Mouse (Mus musculus): ENCODE results near the gene Ciao2b. TPM values are rescaled to one million over a fixed set of nuclear protein-coding genes. Genes with fewer than 3 reads are reported as not detected.
"Not testable (repeated sequence)": the region's sequence is repeated elsewhere in the genome, so short reads cannot be mapped to it uniquely, and the experiment has no call there.

Ciao2b gene
- polyA plus RNA-seq (2015; fragmentation: Nextera tagmentation; extraction: Ambion mirVana): 64.9 and 65.0 TPM in 2 replicates

GRCm38 (mm10) chr8:104641426-104642323 is at the start of gene Ciao2b:
Gene Ciao2b (minus strand): TSS chr8:104641965.
- Histone ChIP-seq H3K9me3 (replicated peaks) (no peaks in the 10 kb centered on the region), H3K36me3 (peaks cover 28% of the 10 kb centered on the region), H3K27me3 (no peaks in the 10 kb centered on the region), H3K4me1 (replicated peaks) (peaks cover 34% of the 10 kb centered on the region), H3K4me2 (peak within 1 kb of the TSS; percentile 87), H3K9ac (peak within 1 kb of the TSS; percentile 85), H3K4me3 (replicated peaks) (peak within 1 kb of the TSS; percentile 91), H3K27ac (peak within 1 kb of the TSS; percentile 69)
- under 1% methylated on average over 66 of the region's 66 CpGs for WGBS (ENCODE audit: insufficient replicate concordance)
- DNase-seq (peak; percentile 80), ATAC-seq (ENCODE audit: low read depth) (peak; percentile 95)

GRCm38 (mm10) chr8:104688433-104688832 is 46.7 kb upstream of the Ciao2b start:
- DNase-seq: no peak
- H3K27me3 ChIP-seq: no peaks in the 10 kb centered on the region
- ATAC-seq (ENCODE audit: low read depth): no peak
- no peak overlapping the region for H3K27ac ChIP-seq
- no peaks in the 10 kb centered on the region for H3K9me3 ChIP-seq (replicated peaks)
- H3K4me1 ChIP-seq (replicated peaks): no peaks in the 10 kb centered on the region
- no peak overlapping the region for H3K9ac ChIP-seq
- H3K36me3 ChIP-seq: no peaks in the 10 kb centered on the region
- H3K4me3 ChIP-seq (replicated peaks): no peak overlapping the region
- no peak overlapping the region for H3K4me2 ChIP-seq
- WGBS (ENCODE audit: insufficient replicate concordance): 39% methylated on average over 4 of the region's 4 CpGs

GRCm38 (mm10) chr8:104655614-104656013 is 13.8 kb upstream of the Ciao2b start:
- no peak overlapping the region for H3K27ac ChIP-seq
- H3K4me3 ChIP-seq (replicated peaks): no peak overlapping the region
- no peak overlapping the region for H3K4me2 ChIP-seq
- H3K36me3 ChIP-seq: no peaks in the 10 kb centered on the region
- no peak overlapping the region for H3K9ac ChIP-seq
- no peak for ATAC-seq (ENCODE audit: low read depth)
- DNase-seq: no peak
- no peaks in the 10 kb centered on the region for H3K4me1 ChIP-seq (replicated peaks)
- no peaks in the 10 kb centered on the region for H3K9me3 ChIP-seq (replicated peaks)
- WGBS (ENCODE audit: insufficient replicate concordance): 63% methylated on average over 4 of the region's 4 CpGs
- no peaks in the 10 kb centered on the region for H3K27me3 ChIP-seq

GRCm38 (mm10) chr8:104654984-104655383 is 13.2 kb upstream of the Ciao2b start:
- 0 out of 2 replicates have a peak, but pooled peaks have one; percentile 34 for ATAC-seq (ENCODE audit: low read depth)

GRCm38 (mm10) chr8:104644187-104644586 is 2.4 kb upstream of the Ciao2b start:
- not testable (repeated sequence) for ATAC-seq (ENCODE audit: low read depth); H3K9me3 ChIP-seq (replicated peaks); DNase-seq; H3K9ac ChIP-seq; H3K27me3 ChIP-seq; H3K4me3 ChIP-seq (replicated peaks); H3K4me2 ChIP-seq; H3K27ac ChIP-seq
- 44% methylated on average over 3 of the region's 3 CpGs for WGBS (ENCODE audit: insufficient replicate concordance)
- Histone ChIP-seq H3K4me1 (replicated peaks) (peaks cover 25% of the 10 kb centered on the region), H3K36me3 (peaks cover 10% of the 10 kb centered on the region; the same call in 1 of the 2 replicates)

More at GRCm38 (mm10) chr8:104654984-104655383, 13.2 kb upstream of the Ciao2b start:
- Histone ChIP-seq H3K4me2 (no peak overlapping the region), H3K27me3 (no peaks in the 10 kb centered on the region), H3K4me1 (replicated peaks) (no peaks in the 10 kb centered on the region), H3K4me3 (replicated peaks) (no peak overlapping the region), H3K36me3 (no peaks in the 10 kb centered on the region), H3K9me3 (replicated peaks) (no peaks in the 10 kb centered on the region), H3K27ac (no peak overlapping the region), H3K9ac (no peak overlapping the region)
- peak; percentile 32 for DNase-seq
- 3% methylated on average over 3 of the region's 3 CpGs for WGBS (ENCODE audit: insufficient replicate concordance)

- no peak for ATAC-seq (ENCODE audit: low read depth)
- WGBS (ENCODE audit: insufficient replicate concordance): 77% methylated on average over 6 of the region's 6 CpGs
Measured at GRCm38 (mm10) chr8:104642324-104642654, 524 bp upstream of the Ciao2b start.

GRCm38 (mm10) chr8:104640831-104641370 is 864 bp downstream of the Ciao2b start:
- H3K27ac ChIP-seq: peak overlapping the region; percentile 69
- H3K4me3 ChIP-seq (replicated peaks): peak overlapping the region; percentile 91
- H3K27me3 ChIP-seq: no peaks in the 10 kb centered on the region
- DNase-seq (no peak), ATAC-seq (ENCODE audit: low read depth) (0 out of 2 replicates have a peak, but pooled peaks have one; percentile 3)
- peaks cover 34% of the 10 kb centered on the region for H3K4me1 ChIP-seq (replicated peaks)
- 8% methylated on average over 25 of the region's 25 CpGs for WGBS (ENCODE audit: insufficient replicate concordance)
- no peaks in the 10 kb centered on the region for H3K9me3 ChIP-seq (replicated peaks)
- peaks cover 28% of the 10 kb centered on the region for H3K36me3 ChIP-seq
- peak overlapping the region; percentile 85 for H3K9ac ChIP-seq
- H3K4me2 ChIP-seq: peak overlapping the region; percentile 87

More at GRCm38 (mm10) chr8:104642324-104642654, 524 bp upstream of the Ciao2b start:
- Histone ChIP-seq H3K27me3 (no peaks in the 10 kb centered on the region), H3K36me3 (peaks cover 26% of the 10 kb centered on the region), H3K27ac (peak overlapping the region; percentile 69; the same call in 1 of the 2 replicates), H3K4me2 (peak overlapping the region; percentile 87), H3K9ac (peak overlapping the region; percentile 85), H3K4me1 (replicated peaks) (peaks cover 34% of the 10 kb centered on the region), H3K4me3 (replicated peaks) (peak overlapping the region; percentile 91), H3K9me3 (replicated peaks) (no peaks in the 10 kb centered on the region)
- no peak for DNase-seq

- Histone ChIP-seq H3K9ac (peak overlapping the region; percentile 85), H3K4me1 (replicated peaks) (peaks cover 34% of the 10 kb centered on the region), H3K36me3 (peaks cover 28% of the 10 kb centered on the region), H3K4me3 (replicated peaks) (peak overlapping the region; percentile 91), H3K9me3 (replicated peaks) (no peaks in the 10 kb centered on the region), H3K27me3 (no peaks in the 10 kb centered on the region), H3K27ac (peak overlapping the region; percentile 69), H3K4me2 (peak overlapping the region; percentile 87)
- ATAC-seq (ENCODE audit: low read depth): no peak
- 68% methylated on average over 7 of the region's 7 CpGs for whole genome bisulfite sequencing (ENCODE audit: insufficient replicate concordance)
- no peak for DNase-seq
Measured at GRCm38 (mm10) chr8:104640241-104640640, 1.5 kb downstream of the Ciao2b start.

- 74% methylated on average over 6 of the region's 6 CpGs for WGBS (ENCODE audit: insufficient replicate concordance)
- Histone ChIP-seq H3K9ac (no peak overlapping the region), H3K27ac (no peak overlapping the region), H3K4me2 (no peak overlapping the region), H3K4me3 (replicated peaks) (no peak overlapping the region), H3K9me3 (replicated peaks) (no peaks in the 10 kb centered on the region), H3K4me1 (replicated peaks) (peaks cover 34% of the 10 kb centered on the region), H3K27me3 (no peaks in the 10 kb centered on the region), H3K36me3 (peaks cover 28% of the 10 kb centered on the region)
- ATAC-seq (ENCODE audit: low read depth) (no peak), DNase-seq (no peak)
Measured at GRCm38 (mm10) chr8:104638010-104638409, 3.8 kb downstream of the Ciao2b start.

- 74% methylated on average over 3 of the region's 3 CpGs for WGBS (ENCODE audit: insufficient replicate concordance)
- H3K4me2 ChIP-seq: no peak overlapping the region
Measured at GRCm38 (mm10) chr8:104635004-104635710, 6.6 kb downstream of the Ciao2b start.

GRCm38 (mm10) chr8:104633156-104633744 is 8.5 kb downstream of the Ciao2b start:
- Histone ChIP-seq H3K4me3 (replicated peaks) (no peak overlapping the region), H3K9ac (no peak overlapping the region), H3K27ac (no peak overlapping the region), H3K4me1 (replicated peaks) (peaks cover 23% of the 10 kb centered on the region), H3K9me3 (replicated peaks) (no peaks in the 10 kb centered on the region), H3K27me3 (peaks cover 30% of the 10 kb centered on the region), H3K4me2 (no peak overlapping the region), H3K36me3 (peaks cover 9% of the 10 kb centered on the region)
- ATAC-seq (ENCODE audit: low read depth) (no peak), DNase-seq (no peak)
- 45% methylated on average over 9 of the region's 9 CpGs for WGBS (ENCODE audit: insufficient replicate concordance)

More at GRCm38 (mm10) chr8:104635004-104635710, 6.6 kb downstream of the Ciao2b start:
- no peak for ATAC-seq (ENCODE audit: low read depth)
- peaks cover 33% of the 10 kb centered on the region for H3K4me1 ChIP-seq (replicated peaks)
- no peak overlapping the region for H3K4me3 ChIP-seq (replicated peaks)
- no peak overlapping the region for H3K9ac ChIP-seq
- H3K27me3 ChIP-seq: peaks cover 22% of the 10 kb centered on the region
- H3K27ac ChIP-seq: no peak overlapping the region
- peaks cover 28% of the 10 kb centered on the region for H3K36me3 ChIP-seq
- no peak for DNase-seq
- H3K9me3 ChIP-seq (replicated peaks): no peaks in the 10 kb centered on the region

All from liver, embryonic 13.5 days (tissue).